Mouse (Mus musculus): ENCODE results near the gene Nxpe4.

DNA sequence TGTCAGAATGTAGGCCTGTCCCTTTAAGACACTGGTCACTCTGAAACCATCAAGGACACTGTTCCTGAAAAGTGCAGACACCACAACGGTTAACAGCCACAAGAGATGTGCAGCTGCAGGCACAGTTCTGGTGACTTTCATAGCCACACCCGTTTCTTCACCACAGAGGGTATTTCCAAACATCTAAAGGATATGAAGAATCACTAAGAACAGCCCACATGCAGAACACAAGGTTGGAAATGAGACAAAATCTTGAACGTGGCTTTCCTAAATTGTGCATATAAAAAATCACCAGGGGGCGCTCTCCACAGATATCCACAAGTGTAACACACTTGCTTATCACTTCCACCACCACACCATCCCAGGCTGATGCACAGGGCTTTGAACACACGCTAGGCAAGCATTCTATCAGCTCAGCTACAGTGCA is 286.0 kb downstream of the Nxpe4 start:
- TF ChIP-seq CTCF (IDR thresholded peaks at IDR 0.05; ENCODE audit: low read depth) (peak; percentile 40), EP300 (IDR thresholded peaks at IDR 0.05; ENCODE audit: low read depth) (no peak)
